Mouse (Mus musculus) CH12.LX (cell line): ENCODE data around the gene Trim41. TPM values are rescaled to one million over a fixed set of nuclear protein-coding genes. Genes with fewer than 3 reads are reported as not detected.

Experiments
- DNase-seq: peaks from one replicate; pipeline ENCODE4 v3.0.0-alpha.2; 2013; ENCODE audit errors: extremely low read depth
- H3K27ac ChIP-seq: 2 replicates; pipeline ENCODE4 v1.5.1; 2012; ENCODE audit warnings: low read depth, mild to moderate bottlenecking, control low read depth, moderate library complexity; ENCODE audit not compliant: insufficient read depth
- H3K27me3 ChIP-seq: replicated peaks from 2 replicates; pipeline ENCODE3; 2012; ENCODE audit warnings: inconsistent platforms
- H3K36me3 ChIP-seq, 2 experiments: replicated peaks in 1 of 2; 2 replicates each; pipeline versions ENCODE3 to v1.6.1; 2012; ENCODE audit warnings: inconsistent platforms in 1 of 2, low read length in 1 of 2, mild to moderate bottlenecking in 1 of 2, mixed read lengths in 1 of 2, moderate library complexity in 1 of 2; ENCODE audit not compliant: control insufficient read depth in 1 of 2, insufficient read depth in 1 of 2
- H3K4me1 ChIP-seq, 2 experiments: 2 replicates each; pipeline ENCODE4 v1.6.1; 2012; ENCODE audit warnings: inconsistent platforms in 1 of 2, moderate library complexity in 1 of 2; ENCODE audit not compliant: insufficient read depth in 2 of 2, control insufficient read depth in 1 of 2
- H3K4me2 ChIP-seq: 2 replicates; pipeline ENCODE4 v1.6.1; 2012; ENCODE audit warnings: low read depth, mild to moderate bottlenecking, control low read depth; ENCODE audit not compliant: poor library complexity, insufficient read depth, severe bottlenecking
- H3K4me3 ChIP-seq, 3 experiments: fragments of 150-350 bp in 1 of 3; sonication (generic) in 1 of 3; replicated peaks in 1 of 3; 2 replicates each; pipeline versions ENCODE3 to v1.5.1; 2011 to 2012; ENCODE audit warnings: low read depth in 2 of 3, low read length in 2 of 3, mild to moderate bottlenecking in 2 of 3, moderate library complexity in 2 of 3, control low read depth in 1 of 3, improper control_type of control experiment in 1 of 3, inconsistent platforms in 1 of 3, mixed read lengths in 1 of 3; ENCODE audit not compliant: poor library complexity in 1 of 3
- H3K79me2 ChIP-seq: replicated peaks from 2 replicates; pipeline ENCODE4 v1.6.1; 2012; ENCODE audit warnings: mild to moderate bottlenecking, moderate library complexity; ENCODE audit not compliant: control insufficient read depth, poor library complexity, insufficient read depth, severe bottlenecking; ENCODE audit errors: extremely low read depth
- H3K9ac ChIP-seq: 2 replicates; pipeline ENCODE4 v1.6.1; 2012; ENCODE audit warnings: low read depth, mild to moderate bottlenecking, control low read depth, moderate library complexity; ENCODE audit not compliant: insufficient read depth
- H3K9me3 ChIP-seq: replicated peaks from 2 replicates; pipeline ENCODE3; 2012; ENCODE audit warnings: low read length, inconsistent platforms, mixed read lengths
- CTCF ChIP-seq, 2 experiments: IDR thresholded peaks in 1 of 2; conservative IDR thresholded peaks in 1 of 2; 2 replicates each; pipeline ENCODE4 v1.5.1; 2011 to 2012; ENCODE audit warnings: low read depth in 2 of 2, low read length in 2 of 2, improper control_type of control experiment in 1 of 2, inconsistent platforms in 1 of 2, mild to moderate bottlenecking in 1 of 2, moderate library complexity in 1 of 2
- E2F4 ChIP-seq: IDR thresholded peaks from 2 replicates; pipeline ENCODE4 v1.6.1; 2011; ENCODE audit warnings: low read depth, low read length, improper control_type of control experiment; ENCODE audit not compliant: insufficient replicate concordance
- ETS1 ChIP-seq: conservative IDR thresholded peaks from 2 replicates; pipeline ENCODE4 v1.6.1; 2012; ENCODE audit warnings: low read depth, mild to moderate bottlenecking, inconsistent platforms, low read length, improper control_type of control experiment, moderate library complexity
- HCFC1 ChIP-seq: IDR thresholded peaks from 2 replicates; pipeline ENCODE4 v1.6.1; 2012; ENCODE audit warnings: low read depth, mild to moderate bottlenecking, inconsistent platforms, low read length, improper control_type of control experiment
- IRF4 ChIP-seq: IDR thresholded peaks from 2 replicates; pipeline ENCODE4 v1.6.1; 2014; ENCODE audit warnings: low read depth, mild to moderate bottlenecking, inconsistent platforms, low read length, improper control_type of control experiment
- KAT2A ChIP-seq: IDR thresholded peaks from 2 replicates; pipeline ENCODE4 v1.6.1; 2012; ENCODE audit warnings: low read length, improper control_type of control experiment, inconsistent platforms; ENCODE audit not compliant: insufficient replicate concordance
- MAFK ChIP-seq: IDR thresholded peaks from 2 replicates; pipeline ENCODE4 v1.6.1; 2011; ENCODE audit warnings: low read length, improper control_type of control experiment; ENCODE audit not compliant: insufficient replicate concordance
- MEF2A ChIP-seq: IDR thresholded peaks from 2 replicates; pipeline ENCODE4 v1.6.1; 2014; ENCODE audit warnings: low read depth, mild to moderate bottlenecking, inconsistent platforms, low read length, improper control_type of control experiment, borderline replicate concordance
- NELFE ChIP-seq: IDR thresholded peaks from 2 replicates; pipeline ENCODE4 v1.6.1; 2011; ENCODE audit warnings: low read depth, low read length, improper control_type of control experiment
- NRF1 ChIP-seq: IDR thresholded peaks from 2 replicates; pipeline ENCODE4 v1.6.1; 2014; ENCODE audit warnings: low read depth, mild to moderate bottlenecking, inconsistent platforms, low read length, improper control_type of control experiment, moderate library complexity
- PAX5 ChIP-seq: IDR thresholded peaks from 2 replicates; pipeline ENCODE4 v1.6.1; 2012; ENCODE audit warnings: low read length, inconsistent platforms, mixed read lengths
- POLR2A ChIP-seq: IDR thresholded peaks from 2 replicates; pipeline ENCODE4 v1.6.1; 2011; ENCODE audit warnings: low read depth, mild to moderate bottlenecking, improper control_type of control experiment, low read length
- RAD21 ChIP-seq: IDR thresholded peaks from 2 replicates; pipeline ENCODE4 v1.6.1; 2011; ENCODE audit warnings: low read depth, mild to moderate bottlenecking, low read length, improper control_type of control experiment, moderate library complexity
- RCOR1 ChIP-seq: conservative IDR thresholded peaks from 2 replicates; pipeline ENCODE4 v1.6.1; 2012; ENCODE audit warnings: low read depth, mild to moderate bottlenecking, inconsistent platforms, low read length, improper control_type of control experiment
- SMC3 ChIP-seq: IDR thresholded peaks from 2 replicates; pipeline ENCODE4 v1.6.1; 2011; ENCODE audit warnings: low read depth, low read length, improper control_type of control experiment
- USF2 ChIP-seq: conservative IDR thresholded peaks from 2 replicates; pipeline ENCODE4 v1.6.1; 2011; ENCODE audit warnings: low read depth, low read length, improper control_type of control experiment
- ZKSCAN1 ChIP-seq: IDR thresholded peaks from 2 replicates; pipeline ENCODE4 v1.6.1; 2012; ENCODE audit warnings: low read depth, inconsistent platforms, low read length, improper control_type of control experiment, borderline replicate concordance
- dilution Hi-C: fragments of 300-500 bp; cut with MboI; formaldehyde crosslinking; loops from 2 replicates; pipeline ENCODE4 v1.14.3; 2020; ENCODE audit warnings: low sequenced_read_pairs; ENCODE audit not compliant: extremely low pct_unique_long_range_greater_than_20kb, extremely low pct_ligation_motif_present
- in situ Hi-C: fragments of 300-500 bp; cut with MboI; formaldehyde crosslinking; loops from 3 replicates; pipeline ENCODE4 v1.14.3; 2019; ENCODE audit warnings: low sequenced_read_pairs, low pct_ligation_motif_present, low pct_unique_long_range_greater_than_20kb, mixed read lengths
- polyA plus RNA-seq: library from polyadenylated mRNA; unstranded; fragments of >175 nt; gene quantifications from 2 replicates; pipeline ENCODE4 v1.2.1, GENCODE M21; 2012; ENCODE audit warnings: low read depth; ENCODE audit not compliant: insufficient read length
- total RNA-seq, 2 experiments: library from RNA; depleted of rRNA; stranded (reverse); fragments of 300-350 nt in 1 of 2; fragments of >200 nt in 1 of 2; gene quantifications; 2 replicates each; pipeline ENCODE4 v1.2.3; 2012 to 2014

Gene Trim41
- total and polyA plus RNA-seq, 3 experiments: 18.8 to 51.6 (median 36.0) TPM

DNA sequence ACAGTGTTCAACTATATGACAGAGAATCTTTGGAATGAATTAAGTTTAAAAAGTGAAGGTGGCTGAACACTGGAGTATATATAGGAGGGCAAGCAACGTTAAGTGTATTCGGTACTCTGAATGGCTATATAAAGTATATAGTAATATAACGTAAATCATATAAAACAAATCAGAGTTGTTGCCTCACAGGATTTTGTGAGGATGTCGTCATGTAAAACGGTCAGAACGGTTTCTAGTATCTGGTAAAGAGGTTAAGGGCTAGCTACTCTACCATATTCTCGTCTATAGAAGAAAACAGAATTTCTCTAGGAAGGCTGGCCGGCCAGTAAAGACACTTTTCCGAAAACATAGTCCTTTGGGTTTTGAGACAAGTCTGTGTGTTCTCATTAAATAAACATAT is 641 bp upstream of the Trim41 start:
- in situ Hi-C loops: loop anchor here (5.0 kb wide), 1 partner anchor 35 kb away; no protein-coding TSS in a partner anchor
- peaks cover 9 to 66% of the 10 kb centered on the region in 2 experiments for H3K4me1 ChIP-seq
- peak overlapping the region; percentile 88 for H3K9ac ChIP-seq
- dilution Hi-C loops: no loop called here
- H3K27me3 ChIP-seq: no peaks in the 10 kb centered on the region
- peaks cover 27% of the 10 kb centered on the region for H3K79me2 ChIP-seq
- no peak for DNase-seq
- H3K9me3 ChIP-seq: no peaks in the 10 kb centered on the region
- TF ChIP-seq CTCF (conservative IDR thresholded peaks at IDR 0.05 in 1 of 2, IDR thresholded peaks at IDR 0.05 in 1 of 2; ENCODE audit: low read depth in 2 of 2, low read length in 2 of 2): no peak
- no peak for TF ChIP-seq HCFC1
- TF ChIP-seq ETS1: no peak
- H3K27ac ChIP-seq: 0 out of 2 replicates have a peak overlapping the region, but pooled peaks have one; percentile 50
- peak overlapping the region; percentile 88 for H3K4me2 ChIP-seq
- H3K36me3 ChIP-seq: peaks cover 12 to 30% of the 10 kb centered on the region in 2 experiments
- H3K4me3 ChIP-seq: peak overlapping the region; percentile 65 to 94 (median 85)

DNA sequence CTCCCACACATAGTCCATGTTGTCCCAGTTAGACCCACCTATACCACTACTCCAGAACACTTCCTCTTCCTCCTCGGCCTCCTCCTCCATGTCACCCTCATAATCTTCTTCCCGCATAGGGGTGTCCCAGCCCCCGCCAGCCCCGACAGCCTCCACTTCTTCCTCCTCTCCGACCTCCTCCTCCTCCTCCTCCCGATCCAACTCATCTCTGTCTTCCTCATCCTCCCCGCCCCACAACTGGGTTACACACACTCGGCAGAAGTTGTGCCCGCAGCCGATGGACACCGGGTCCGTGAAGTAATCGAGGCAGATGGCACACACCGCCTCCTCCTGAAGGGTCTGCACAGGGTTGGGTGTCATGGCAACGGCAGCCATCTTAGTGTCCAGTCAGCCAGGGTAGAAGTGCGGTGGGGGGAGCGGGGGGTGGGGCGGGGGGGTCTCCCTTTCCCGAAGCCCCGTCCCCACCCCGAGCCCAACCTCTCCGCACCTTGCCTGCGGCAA is 822 bp downstream of the Trim41 start:
- peak overlapping the region; percentile 88 for H3K4me2 ChIP-seq
- TF ChIP-seq HCFC1 (no peak), RCOR1 (no peak), MAFK (no peak), MEF2A (no peak), E2F4 (no peak), KAT2A (no peak)
- peaks cover 27% of the 10 kb centered on the region for H3K79me2 ChIP-seq
- no peaks in the 10 kb centered on the region for H3K27me3 ChIP-seq
- peak overlapping the region; percentile 92 for H3K9ac ChIP-seq
- peak overlapping the region; percentile 42 for H3K27ac ChIP-seq
- peaks cover 9 to 65% of the 10 kb centered on the region in 2 experiments for H3K4me1 ChIP-seq
- dilution Hi-C loops: no loop called here
- no peaks in the 10 kb centered on the region for H3K9me3 ChIP-seq
- H3K4me3 ChIP-seq: peak overlapping the region; percentile 72 to 85 (median 80)
- in situ Hi-C loops: loop anchor here (5.0 kb wide), 1 partner anchor 36 kb away; no protein-coding TSS in a partner anchor
- DNase-seq: peak; percentile 78
- H3K36me3 ChIP-seq: peaks cover 26 to 43% of the 10 kb centered on the region in 2 experiments

DNA sequence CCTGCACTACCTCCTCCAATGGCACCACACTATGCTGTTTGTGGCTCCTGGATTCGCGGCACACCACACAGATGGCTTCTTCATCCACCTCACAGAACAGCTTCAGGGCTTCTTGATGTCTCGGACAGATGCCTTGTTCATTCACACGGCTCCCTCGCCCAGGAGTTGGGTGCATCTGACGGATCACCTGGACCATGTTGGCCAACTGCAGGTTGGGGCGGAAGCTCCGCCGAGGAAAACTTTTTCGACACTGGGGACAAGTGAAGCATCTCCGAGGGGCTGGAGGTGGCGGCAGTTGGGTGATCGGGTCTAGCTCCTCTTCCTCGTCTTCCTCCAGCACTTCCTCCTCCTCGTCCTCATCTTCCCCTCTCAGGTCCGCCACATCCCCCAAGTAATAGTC is 1.3 kb downstream of the Trim41 start:
- Histone ChIP-seq H3K9me3 (no peaks in the 10 kb centered on the region), H3K4me3 (peak overlapping the region; percentile 72 to 85 (median 80)), H3K4me2 (peak overlapping the region; percentile 88), H3K27me3 (no peaks in the 10 kb centered on the region), H3K4me1 (peaks cover 6 to 60% of the 10 kb centered on the region in 2 experiments), H3K27ac (peak overlapping the region; percentile 23), H3K9ac (peak overlapping the region; percentile 92), H3K79me2 (peaks cover 27% of the 10 kb centered on the region), H3K36me3 (peaks cover 29 to 48% of the 10 kb centered on the region in 2 experiments)
- in situ Hi-C loops: loop anchor here (5.0 kb wide), 1 partner anchor 36 kb away; no protein-coding TSS in a partner anchor
- DNase-seq: no peak
- TF ChIP-seq NELFE: no peak
- no peak for TF ChIP-seq ZKSCAN1
- TF ChIP-seq HCFC1: no peak
- no peak for TF ChIP-seq SMC3
- TF ChIP-seq POLR2A: no peak
- no peak for TF ChIP-seq USF2
- TF ChIP-seq NRF1: no peak
- TF ChIP-seq IRF4: no peak
- no peak for TF ChIP-seq RAD21
- no peak for TF ChIP-seq PAX5
- TF ChIP-seq MAFK: no peak
- dilution Hi-C loops: no loop called here
